Mouse (Mus musculus): Measurements from ENCODE around the gene Nol10. TPM values are rescaled to one million over a fixed set of nuclear protein-coding genes. Genes with fewer than 3 reads are reported as not detected.
A peak's percentile ranks its signal among the peaks of the same experiment; 100 is the strongest.

Gene Nol10
- 7.3 and 8.2 TPM in 2 replicates for polyA plus RNA-seq (2015; fragmentation: Nextera tagmentation; extraction: Ambion mirVana)

DNA sequence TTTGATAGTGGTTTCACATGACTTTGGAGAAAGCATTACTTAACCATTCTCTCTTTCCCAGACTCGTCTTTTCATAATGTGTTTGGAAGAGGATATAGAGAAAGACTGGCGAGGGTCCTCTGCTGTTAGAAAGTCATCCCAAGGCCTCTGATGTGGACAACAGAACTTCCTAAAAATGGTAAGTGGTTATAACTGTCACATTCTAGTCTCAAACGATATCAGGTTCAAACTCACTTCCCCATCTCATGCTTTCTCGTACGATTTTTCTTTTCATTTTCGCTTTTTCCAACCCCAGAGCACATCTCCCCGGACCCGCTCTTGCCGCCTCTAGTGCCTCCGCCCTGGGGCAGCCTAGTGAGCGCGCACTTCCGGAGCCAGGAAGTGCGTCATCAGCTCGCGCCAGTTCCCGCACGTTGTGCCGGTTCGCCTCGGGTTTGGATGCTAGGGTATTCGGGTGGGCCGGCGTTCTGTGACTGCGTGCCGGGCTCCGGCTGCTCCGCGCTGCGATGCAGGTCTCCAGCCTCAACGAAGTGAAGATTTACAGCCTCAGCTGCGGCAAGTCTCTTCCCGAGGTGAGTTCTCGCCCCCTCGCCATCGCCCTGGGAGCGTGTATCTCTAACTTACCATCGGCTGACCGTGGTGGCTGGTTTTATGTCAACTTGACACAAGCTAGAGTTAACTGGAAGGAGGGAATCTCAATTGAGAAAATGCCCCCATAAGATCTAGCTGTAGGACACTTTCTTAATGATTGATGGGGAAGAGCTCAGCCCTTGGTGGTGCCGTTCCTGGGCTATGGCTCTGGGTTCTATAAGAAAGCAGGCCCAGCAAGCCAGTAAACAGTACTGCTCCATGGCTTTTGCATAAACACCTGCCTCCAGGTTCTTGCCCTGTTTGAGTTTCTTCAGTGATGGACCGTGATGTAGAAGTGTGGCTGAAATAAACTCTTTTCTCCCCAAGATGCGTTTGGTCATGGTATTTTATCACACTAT, at the start of gene Nol10:
Gene Nol10, plus strand, starts transcription at position 411 of the 989 bp plus-strand sequence.
- Histone ChIP-seq H3K4me3 (ENCODE audit: low read depth, low read length) (peak within 1 kb of the TSS; percentile 77), H3K4me2 (replicated peaks; ENCODE audit: low read depth) (peak within 1 kb of the TSS; percentile 91), H3K27ac (replicated peaks) (peak within 1 kb of the TSS; percentile 53; the same call in 1 of the 2 replicates), H3K9ac (ENCODE audit: low read length) (peak within 1 kb of the TSS; percentile 76), H3K36me3 (ENCODE audit: control insufficient read depth, insufficient read depth, low read length) (peaks cover 3% of the 10 kb centered on the region), H3K4me1 (replicated peaks; ENCODE audit: control insufficient read depth, insufficient read depth) (no peaks in the 10 kb centered on the region), H3K27me3 (ENCODE audit: control insufficient read depth, insufficient read depth, low read length) (no peaks in the 10 kb centered on the region), H3K9me3 (ENCODE audit: control insufficient read depth, low read length) (no peaks in the 10 kb centered on the region)
- under 1% methylated on average over 42 of the region's 42 CpGs for WGBS
- DNase-seq (ENCODE audit: low spot score): peak; percentile 92
- ATAC-seq (ENCODE audit: low FRiP score, low TSS enrichment): peak; percentile 96
- 0 out of 2 replicates have a peak, but pooled peaks have one; percentile 5 for TF ChIP-seq CTCF (IDR thresholded peaks at IDR 0.05; ENCODE audit: low read depth)
- TF ChIP-seq EP300 (optimal IDR thresholded peaks at IDR 0.05): no peak

DNA sequence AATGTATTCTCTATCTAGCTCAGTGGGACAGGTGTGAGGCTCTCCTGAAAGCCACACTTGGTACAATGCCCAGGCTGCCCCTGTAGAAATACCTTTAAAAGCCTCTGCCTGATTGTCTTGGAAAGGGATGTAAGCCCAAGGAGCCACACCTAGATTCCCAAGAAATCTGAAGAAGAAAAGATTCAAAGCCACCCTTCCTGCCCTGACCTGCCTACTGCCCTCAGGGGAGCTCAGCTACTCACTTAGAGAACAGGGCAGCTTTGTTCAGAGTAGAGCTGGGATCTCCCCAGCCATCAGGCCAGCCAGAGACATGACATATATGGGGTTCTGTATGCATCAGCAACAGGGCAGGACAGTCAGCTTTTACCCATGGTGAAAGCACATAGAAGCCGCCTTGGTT, 48.4 kb upstream of the Nol10 start:
- Histone ChIP-seq H3K36me3 (ENCODE audit: control insufficient read depth, insufficient read depth, low read length) (no peaks in the 10 kb centered on the region), H3K27me3 (ENCODE audit: control insufficient read depth, insufficient read depth, low read length) (no peaks in the 10 kb centered on the region), H3K27ac (replicated peaks) (no peak overlapping the region), H3K4me2 (replicated peaks; ENCODE audit: low read depth) (no peak overlapping the region), H3K4me1 (replicated peaks; ENCODE audit: control insufficient read depth, insufficient read depth) (no peaks in the 10 kb centered on the region), H3K4me3 (ENCODE audit: low read depth, low read length) (no peak overlapping the region), H3K9ac (ENCODE audit: low read length) (no peak overlapping the region), H3K9me3 (ENCODE audit: control insufficient read depth, low read length) (no peaks in the 10 kb centered on the region)
- no peak for DNase-seq (ENCODE audit: low spot score)
- no peak for TF ChIP-seq EP300 (optimal IDR thresholded peaks at IDR 0.05)
- no peak for TF ChIP-seq CTCF (IDR thresholded peaks at IDR 0.05; ENCODE audit: low read depth)
- 81% methylated on average over 1 of the region's 1 CpGs for WGBS
- ATAC-seq (ENCODE audit: low FRiP score, low TSS enrichment): no peak

DNA sequence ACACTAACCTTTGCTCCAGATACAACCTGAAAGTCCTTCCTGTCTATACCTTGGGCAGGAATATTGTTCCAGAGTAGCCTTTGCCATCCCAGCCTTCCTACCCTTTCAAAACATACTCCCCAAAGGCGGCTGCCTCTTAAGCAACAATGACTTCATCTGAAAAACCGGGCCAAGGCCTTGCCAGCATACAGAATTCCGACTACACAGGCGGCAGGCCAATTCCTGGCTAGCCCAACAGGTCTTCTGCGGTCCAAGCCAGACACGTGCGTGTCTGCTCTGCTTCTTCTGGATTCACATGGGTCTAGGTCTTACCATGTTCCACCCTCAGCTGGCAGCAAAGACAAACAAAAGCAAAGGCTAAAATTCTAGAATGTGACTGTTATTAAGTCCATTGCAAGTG, 42.8 kb upstream of the Nol10 start:
- no peak for TF ChIP-seq EP300 (optimal IDR thresholded peaks at IDR 0.05)
- no peak for TF ChIP-seq CTCF (IDR thresholded peaks at IDR 0.05; ENCODE audit: low read depth)
- ATAC-seq (ENCODE audit: low FRiP score, low TSS enrichment) (no peak), DNase-seq (ENCODE audit: low spot score) (no peak)
- H3K36me3 ChIP-seq (ENCODE audit: control insufficient read depth, insufficient read depth, low read length): no peaks in the 10 kb centered on the region
- H3K9ac ChIP-seq (ENCODE audit: low read length): no peak overlapping the region
- no peaks in the 10 kb centered on the region for H3K27me3 ChIP-seq (ENCODE audit: control insufficient read depth, insufficient read depth, low read length)
- H3K4me1 ChIP-seq (replicated peaks; ENCODE audit: control insufficient read depth, insufficient read depth): no peaks in the 10 kb centered on the region
- no peak overlapping the region for H3K27ac ChIP-seq (replicated peaks)
- H3K9me3 ChIP-seq (ENCODE audit: control insufficient read depth, low read length): no peaks in the 10 kb centered on the region
- WGBS: 83% methylated on average over 7 of the region's 7 CpGs
- H3K4me2 ChIP-seq (replicated peaks; ENCODE audit: low read depth): no peak overlapping the region
- H3K4me3 ChIP-seq (ENCODE audit: low read depth, low read length): no peak overlapping the region

DNA sequence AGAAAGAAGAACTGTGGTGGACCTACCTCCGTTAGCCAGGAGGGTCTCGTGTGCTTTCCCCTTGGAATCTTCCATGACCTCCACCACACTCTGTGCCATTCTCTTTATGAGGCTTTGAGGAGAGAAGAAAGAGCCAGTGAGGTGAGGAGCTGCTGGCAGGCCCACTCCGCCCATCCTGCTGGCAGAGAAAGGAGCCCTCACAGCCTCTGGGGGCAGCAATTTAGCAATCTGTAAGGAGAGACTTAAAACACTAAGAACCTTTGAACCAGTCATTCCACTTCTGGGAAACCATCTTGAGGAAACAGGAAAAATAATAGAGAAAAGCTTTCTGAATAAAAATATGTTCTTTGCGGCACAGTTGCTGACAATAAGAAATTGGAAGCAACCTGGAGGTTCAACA, 40.0 kb upstream of the Nol10 start:
- no peak overlapping the region for H3K4me3 ChIP-seq (ENCODE audit: low read depth, low read length)
- H3K27ac ChIP-seq (replicated peaks): no peak overlapping the region
- no peaks in the 10 kb centered on the region for H3K27me3 ChIP-seq (ENCODE audit: control insufficient read depth, insufficient read depth, low read length)
- no peak for DNase-seq (ENCODE audit: low spot score)
- no peak overlapping the region for H3K4me2 ChIP-seq (replicated peaks; ENCODE audit: low read depth)
- H3K4me1 ChIP-seq (replicated peaks; ENCODE audit: control insufficient read depth, insufficient read depth): no peaks in the 10 kb centered on the region
- no peak for TF ChIP-seq EP300 (optimal IDR thresholded peaks at IDR 0.05)
- WGBS: 58% methylated on average over 4 of the region's 4 CpGs
- no peak overlapping the region for H3K9ac ChIP-seq (ENCODE audit: low read length)
- no peaks in the 10 kb centered on the region for H3K9me3 ChIP-seq (ENCODE audit: control insufficient read depth, low read length)
- no peaks in the 10 kb centered on the region for H3K36me3 ChIP-seq (ENCODE audit: control insufficient read depth, insufficient read depth, low read length)
- ATAC-seq (ENCODE audit: low FRiP score, low TSS enrichment): no peak

DNA sequence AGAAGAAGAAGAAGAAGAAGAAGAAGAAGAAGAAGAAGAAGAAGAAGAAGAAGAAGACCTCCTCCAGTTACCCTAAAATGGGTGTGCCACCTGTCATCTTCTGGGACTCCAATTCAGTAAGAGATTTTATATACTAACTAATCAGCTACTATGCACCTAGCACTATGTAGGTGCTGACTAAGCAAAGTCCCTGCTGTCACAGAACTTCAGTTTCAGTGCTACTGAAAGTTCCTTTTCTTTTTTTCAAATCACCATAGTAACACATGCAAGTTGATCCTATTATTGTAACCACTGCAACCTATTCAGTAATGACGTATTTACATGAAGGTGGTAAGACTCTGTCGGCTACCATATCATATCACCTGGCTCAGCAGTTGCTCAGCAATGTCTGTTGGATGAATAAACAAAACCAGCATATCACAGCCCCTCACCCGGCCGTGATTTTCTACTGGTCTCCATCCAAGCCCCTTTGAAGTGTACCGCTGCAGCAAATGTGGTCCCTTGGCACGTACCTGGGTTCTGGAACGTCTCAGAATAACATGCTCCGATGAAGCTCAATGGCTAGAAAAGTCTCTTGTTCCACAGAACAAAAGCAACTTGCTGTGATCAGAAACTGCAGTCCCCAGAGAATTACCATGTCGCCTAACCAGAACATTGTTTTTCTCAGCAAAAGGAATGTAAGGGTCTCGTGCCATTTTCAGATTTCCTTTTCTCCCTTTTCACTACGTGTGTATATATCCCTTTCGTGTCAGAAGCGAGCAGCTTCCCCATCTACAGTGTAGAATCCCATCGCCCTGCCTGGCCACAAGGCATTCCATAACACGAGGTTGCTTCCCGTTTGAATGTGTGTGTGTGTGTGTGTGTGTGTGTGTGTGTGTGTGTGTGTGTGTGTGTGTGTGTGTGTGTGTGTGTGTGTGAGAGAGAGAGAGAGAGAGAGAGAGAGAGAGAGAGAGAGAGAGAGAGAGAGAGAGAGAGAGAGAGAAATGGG, 37.1 kb upstream of the Nol10 start:
- H3K27me3 ChIP-seq (ENCODE audit: control insufficient read depth, insufficient read depth, low read length): no peaks in the 10 kb centered on the region
- 53% methylated on average over 16 of the region's 16 CpGs for WGBS
- H3K36me3 ChIP-seq (ENCODE audit: control insufficient read depth, insufficient read depth, low read length): no peaks in the 10 kb centered on the region
- no peaks in the 10 kb centered on the region for H3K9me3 ChIP-seq (ENCODE audit: control insufficient read depth, low read length)
- no peak overlapping the region for H3K4me2 ChIP-seq (replicated peaks; ENCODE audit: low read depth)
- H3K4me3 ChIP-seq (ENCODE audit: low read depth, low read length): no peak overlapping the region
- DNase-seq (ENCODE audit: low spot score) (no peak), ATAC-seq (ENCODE audit: low FRiP score, low TSS enrichment) (no peak)
- no peak overlapping the region for H3K9ac ChIP-seq (ENCODE audit: low read length)
- TF ChIP-seq EP300 (optimal IDR thresholded peaks at IDR 0.05) (no peak), CTCF (IDR thresholded peaks at IDR 0.05; ENCODE audit: low read depth) (no peak)
- H3K4me1 ChIP-seq (replicated peaks; ENCODE audit: control insufficient read depth, insufficient read depth): no peaks in the 10 kb centered on the region
- H3K27ac ChIP-seq (replicated peaks): no peak overlapping the region

Measured in stomach, postnatal 0 days (tissue).